Mouse (Mus musculus): ENCODE results near the gene Slc25a23. TPM values are rescaled to one million over a fixed set of nuclear protein-coding genes. Genes with fewer than 3 reads are reported as not detected.
A peak's percentile ranks its signal among the peaks of the same experiment; 100 is the strongest.

Gene Slc25a23
- polyA plus RNA-seq, 1 experiment: 0.26 TPM

GRCm38 (mm10) chr17:57038978-57039377, 20.7 kb downstream of the Slc25a23 start:
- H3K4me1 ChIP-seq (ENCODE audit: control insufficient read depth): peaks cover 5% of the 10 kb centered on the region
- H3K36me3 ChIP-seq (ENCODE audit: control insufficient read depth): no peaks in the 10 kb centered on the region
- peaks cover 28% of the 10 kb centered on the region for H3K27me3 ChIP-seq (ENCODE audit: control insufficient read depth)
- TF ChIP-seq GATA1 (IDR thresholded peaks at IDR 0.05; ENCODE audit: low read length): no peak
- TF ChIP-seq TAL1 (IDR thresholded peaks at IDR 0.05; ENCODE audit: low read length): no peak
- peaks cover 3% of the 10 kb centered on the region; the same call in 1 of the 2 replicates for H3K9me3 ChIP-seq (ENCODE audit: control insufficient read depth, low read length)
- no peak overlapping the region for H3K4me3 ChIP-seq (replicated peaks)

GRCm38 (mm10) chr17:57032854-57033253, 26.8 kb downstream of the Slc25a23 start:
- no peak for TF ChIP-seq GATA1 (IDR thresholded peaks at IDR 0.05; ENCODE audit: low read length)
- no peak for TF ChIP-seq TAL1 (IDR thresholded peaks at IDR 0.05; ENCODE audit: low read length)
- peaks cover 5% of the 10 kb centered on the region for H3K27me3 ChIP-seq (ENCODE audit: control insufficient read depth)
- peak overlapping the region; percentile 77 for H3K4me3 ChIP-seq (replicated peaks)
- H3K9me3 ChIP-seq (ENCODE audit: control insufficient read depth, low read length): no peaks in the 10 kb centered on the region
- H3K36me3 ChIP-seq (ENCODE audit: control insufficient read depth): peaks cover 19% of the 10 kb centered on the region
- peaks cover 41% of the 10 kb centered on the region for H3K4me1 ChIP-seq (ENCODE audit: control insufficient read depth)

GRCm38 (mm10) chr17:57031661-57032420, 27.8 kb downstream of the Slc25a23 start:
- TF ChIP-seq TAL1 (IDR thresholded peaks at IDR 0.05; ENCODE audit: low read length) (0 out of 3 replicates have a peak, but pooled peaks have one; percentile 12), GATA1 (IDR thresholded peaks at IDR 0.05; ENCODE audit: low read length) (no peak)
- Histone ChIP-seq H3K9me3 (ENCODE audit: control insufficient read depth, low read length) (no peaks in the 10 kb centered on the region), H3K36me3 (ENCODE audit: control insufficient read depth) (peaks cover 29% of the 10 kb centered on the region), H3K4me3 (replicated peaks) (peak overlapping the region; percentile 77), H3K4me1 (ENCODE audit: control insufficient read depth) (peaks cover 51% of the 10 kb centered on the region), H3K27me3 (ENCODE audit: control insufficient read depth) (0 out of 2 replicates have a peak, but pooled peaks cover 2% of the 10 kb centered on the region)

- TF ChIP-seq GATA1 (IDR thresholded peaks at IDR 0.05; ENCODE audit: low read length) (no peak), TAL1 (IDR thresholded peaks at IDR 0.05; ENCODE audit: low read length) (no peak)
- no peaks in the 10 kb centered on the region for H3K9me3 ChIP-seq (ENCODE audit: control insufficient read depth, low read length)
- 0 out of 2 replicates have a peak, but pooled peaks cover 2% of the 10 kb centered on the region for H3K27me3 ChIP-seq (ENCODE audit: control insufficient read depth)
- peaks cover 36% of the 10 kb centered on the region for H3K36me3 ChIP-seq (ENCODE audit: control insufficient read depth)
- H3K4me3 ChIP-seq (replicated peaks): peak within 1 kb of the TSS; percentile 77
- peaks cover 58% of the 10 kb centered on the region for H3K4me1 ChIP-seq (ENCODE audit: control insufficient read depth)
Observed at GRCm38 (mm10) chr17:57030931-57031660, 28.6 kb downstream of the Slc25a23 start, which contains the start of gene Khsrp. Gene Khsrp (minus strand): TSS chr17:57031522.

- H3K4me3 ChIP-seq (replicated peaks): peak overlapping the region; percentile 77
- peaks cover 50% of the 10 kb centered on the region for H3K36me3 ChIP-seq (ENCODE audit: control insufficient read depth)
- peaks cover 72% of the 10 kb centered on the region for H3K4me1 ChIP-seq (ENCODE audit: control insufficient read depth)
- 0 out of 2 replicates have a peak, but pooled peaks cover 2% of the 10 kb centered on the region for H3K27me3 ChIP-seq (ENCODE audit: control insufficient read depth)
- no peak; the same call in 1 of the 2 replicates for TF ChIP-seq GATA1 (IDR thresholded peaks at IDR 0.05; ENCODE audit: low read length)
- no peak for TF ChIP-seq TAL1 (IDR thresholded peaks at IDR 0.05; ENCODE audit: low read length)
- H3K9me3 ChIP-seq (ENCODE audit: control insufficient read depth, low read length): no peaks in the 10 kb centered on the region
Observed at GRCm38 (mm10) chr17:57029691-57030090, 30.0 kb downstream of the Slc25a23 start.

- TF ChIP-seq GATA1 (IDR thresholded peaks at IDR 0.05; ENCODE audit: low read length) (no peak), TAL1 (IDR thresholded peaks at IDR 0.05; ENCODE audit: low read length) (0 out of 3 replicates have a peak, but pooled peaks have one; percentile 17)
- peaks cover 72% of the 10 kb centered on the region for H3K36me3 ChIP-seq (ENCODE audit: control insufficient read depth)
- no peaks in the 10 kb centered on the region for H3K9me3 ChIP-seq (ENCODE audit: control insufficient read depth, low read length)
- H3K27me3 ChIP-seq (ENCODE audit: control insufficient read depth): 0 out of 2 replicates have a peak, but pooled peaks cover 2% of the 10 kb centered on the region
- H3K4me1 ChIP-seq (ENCODE audit: control insufficient read depth): peaks cover 78% of the 10 kb centered on the region
- H3K4me3 ChIP-seq (replicated peaks): no peak overlapping the region
Observed at GRCm38 (mm10) chr17:57027471-57027870, 32.2 kb downstream of the Slc25a23 start.

- peaks cover 76% of the 10 kb centered on the region for H3K36me3 ChIP-seq (ENCODE audit: control insufficient read depth)
- H3K4me3 ChIP-seq (replicated peaks): no peak overlapping the region
- H3K4me1 ChIP-seq (ENCODE audit: control insufficient read depth): peaks cover 75% of the 10 kb centered on the region
- no peaks in the 10 kb centered on the region for H3K9me3 ChIP-seq (ENCODE audit: control insufficient read depth, low read length)
- 0 out of 2 replicates have a peak, but pooled peaks cover 2% of the 10 kb centered on the region for H3K27me3 ChIP-seq (ENCODE audit: control insufficient read depth)
- TF ChIP-seq GATA1 (IDR thresholded peaks at IDR 0.05; ENCODE audit: low read length): no peak
- TF ChIP-seq TAL1 (IDR thresholded peaks at IDR 0.05; ENCODE audit: low read length): no peak
Observed at GRCm38 (mm10) chr17:57020960-57021359, 38.7 kb downstream of the Slc25a23 start.

- peak overlapping the region; percentile 5 for H3K4me3 ChIP-seq (replicated peaks)
Observed at GRCm38 (mm10) chr17:57019693-57020092, 40.0 kb downstream of the Slc25a23 start.

More at GRCm38 (mm10) chr17:57019693-57020092, 40.0 kb downstream of the Slc25a23 start:
- peaks cover 64% of the 10 kb centered on the region for H3K36me3 ChIP-seq (ENCODE audit: control insufficient read depth)
- no peaks in the 10 kb centered on the region for H3K9me3 ChIP-seq (ENCODE audit: control insufficient read depth, low read length)
- TF ChIP-seq GATA1 (IDR thresholded peaks at IDR 0.05; ENCODE audit: low read length) (peak; percentile 57; the same call in 1 of the 2 replicates), TAL1 (IDR thresholded peaks at IDR 0.05; ENCODE audit: low read length) (peak; percentile 69)
- H3K27me3 ChIP-seq (ENCODE audit: control insufficient read depth): no peaks in the 10 kb centered on the region
- H3K4me1 ChIP-seq (ENCODE audit: control insufficient read depth): peaks cover 64% of the 10 kb centered on the region
